In genomic region chr7:68851981-68852575, GRCm38 (mm10) we compare ENCODE assay signal across 10 mouse cellular contexts.
DNase-seq lines count a peak whose midpoint lies in the region; ATAC-seq and TF ChIP-seq lines count a peak whose summit lies in the region.
"Had no signal": no experiment of that assay in that cellular context is flagged by ENCODE, and none has a peak within 500 bp of the region (broad histone marks: within the 10 kb centered on the region; RNA-seq: fewer than 3 reads in every experiment).

No protein-coding gene starts in this region.

- H3K36me3 ChIP-seq in liver, postnatal 0 days (replicated peaks; ENCODE audit: insufficient read depth, low read length), result no peaks in the 10 kb centered on the region
- H3K36me3 ChIP-seq: G1E had no signal

- 49% methylated on average over 3 of the region's 3 CpGs for WGBS in liver, postnatal 0 days (ENCODE audit: insufficient replicate concordance)

- no peak overlapping the region for H3K27ac ChIP-seq in liver, postnatal 0 days (ENCODE audit: low read depth)
- H3K27ac ChIP-seq: hindbrain, embryonic 14.5 days had no signal

- no peak for ATAC-seq in liver, postnatal 0 days
- ATAC-seq in megakaryocyte progenitor cell, adult 5-6 weeks (replicated peaks; ENCODE audit: poor library complexity), result no peak

- no peak overlapping the region for H3K4me2 ChIP-seq in liver, postnatal 0 days (ENCODE audit: low read depth, low read length)
- H3K4me2 ChIP-seq: hindbrain, embryonic 14.5 days had no signal

- peak; percentile 21 for DNase-seq in adrenal gland, postnatal 14 days
- no peak for DNase-seq in adrenal gland, postnatal 25 days
- DNase-seq in left cerebral cortex, adult 18-20 months (ENCODE audit: low spot score in 2 of 2), result peak; percentile 35 to 64
- DNase-seq in left cerebral cortex, adult 11 months (ENCODE audit: low spot score), result no peak
- DNase-seq in frontal cortex, postnatal 36 days (ENCODE audit: low spot score in 2 of 2), result peak; percentile 33 to 66
- peak; percentile 39 to 76 for DNase-seq in left cerebral cortex, postnatal 25 days (ENCODE audit: low spot score in 2 of 2)
- no peak for DNase-seq in liver, postnatal 0 days

- H3K9ac ChIP-seq in liver, postnatal 0 days (replicated peaks), result no peak overlapping the region
- H3K9ac ChIP-seq: hindbrain, embryonic 14.5 days had no signal

- H3K4me3 ChIP-seq in liver, postnatal 0 days (ENCODE audit: low read depth, low read length), result no peak overlapping the region

- TF ChIP-seq CTCF in liver, postnatal 0 days (IDR thresholded peaks at IDR 0.05; ENCODE audit: low read depth), result no peak

- TF ChIP-seq EP300 in liver, postnatal 0 days (IDR thresholded peaks at IDR 0.05; ENCODE audit: low read depth), result no peak

- intact Hi-C loops in left cerebral cortex, postnatal 25 days (cut with DNase I), result no loop called here

- no peaks in the 10 kb centered on the region for H3K9me3 ChIP-seq in liver, postnatal 0 days (ENCODE audit: low read length)

- no peaks in the 10 kb centered on the region for H3K27me3 ChIP-seq in liver, postnatal 0 days (ENCODE audit: insufficient read depth, low read length)

- no peaks in the 10 kb centered on the region for H3K4me1 ChIP-seq in liver, postnatal 0 days (ENCODE audit: insufficient read depth)

Comparison
In these comparisons a context has a peak if more than half of its experiments do, and no peak if none do; other contexts are left out.
1. DNase-seq: peak in adrenal gland, postnatal 14 days (single experiment), left cerebral cortex, adult 18-20 months (2 of 2), frontal cortex, postnatal 36 days (2 of 2) and left cerebral cortex, postnatal 25 days (2 of 2); none in adrenal gland, postnatal 25 days (single experiment), left cerebral cortex, adult 11 months (single experiment) and liver, postnatal 0 days (single experiment).